Mouse (Mus musculus): Measurements from ENCODE around the gene Rxfp2.

Rxfp2 gene

GRCm38 (mm10) chr5:150018656-150019055 is at the start of gene Rxfp2:
Gene Rxfp2, plus strand, starts transcription at chr5:150018675.
- no peak for DNase-seq (ENCODE audit: low spot score in 2 of 2)

- DNase-seq (ENCODE audit: low spot score in 2 of 2): no peak
Measured at GRCm38 (mm10) chr5:149970261-149970660, 48.2 kb upstream of the Rxfp2 start.

- no peak for DNase-seq (ENCODE audit: low spot score in 2 of 2)
Measured at GRCm38 (mm10) chr5:149977027-149977426, 41.4 kb upstream of the Rxfp2 start.

GRCm38 (mm10) chr5:149983621-149984020 is 34.9 kb upstream of the Rxfp2 start:
- no peak for DNase-seq (ENCODE audit: low spot score in 2 of 2)

GRCm38 (mm10) chr5:149994578-149994977 is 23.9 kb upstream of the Rxfp2 start:
- DNase-seq (ENCODE audit: low spot score in 2 of 2): no peak

- no peak for DNase-seq (ENCODE audit: low spot score in 2 of 2)
Measured at GRCm38 (mm10) chr5:149996614-149997013, 21.9 kb upstream of the Rxfp2 start.

GRCm38 (mm10) chr5:149997321-149998034 is 21.0 kb upstream of the Rxfp2 start:
- DNase-seq (ENCODE audit: low spot score in 2 of 2): no peak

GRCm38 (mm10) chr5:149998311-149998710 is 20.2 kb upstream of the Rxfp2 start:
- no peak for DNase-seq (ENCODE audit: low spot score in 2 of 2)

GRCm38 (mm10) chr5:150005355-150005754 is 13.1 kb upstream of the Rxfp2 start:
- no peak for DNase-seq (ENCODE audit: low spot score in 2 of 2)

GRCm38 (mm10) chr5:150016861-150017260 is 1.6 kb upstream of the Rxfp2 start:
- no peak for DNase-seq (ENCODE audit: low spot score in 2 of 2)

GRCm38 (mm10) chr5:150017672-150018071 is 803 bp upstream of the Rxfp2 start:
- no peak for DNase-seq (ENCODE audit: low spot score in 2 of 2)

GRCm38 (mm10) chr5:150020851-150021250 is 2.4 kb downstream of the Rxfp2 start:
- peak; percentile 31 to 88 for DNase-seq (ENCODE audit: low spot score in 2 of 2)

- no peak for DNase-seq (ENCODE audit: low spot score in 2 of 2)
Measured at GRCm38 (mm10) chr5:150021805-150022204, 3.3 kb downstream of the Rxfp2 start.

GRCm38 (mm10) chr5:150022556-150022955 is 4.1 kb downstream of the Rxfp2 start:
- DNase-seq (ENCODE audit: low spot score in 2 of 2): no peak

- DNase-seq (ENCODE audit: low spot score in 2 of 2): no peak
Measured at GRCm38 (mm10) chr5:150023476-150023875, 5.0 kb downstream of the Rxfp2 start.

- no peak for DNase-seq (ENCODE audit: low spot score in 2 of 2)
Measured at GRCm38 (mm10) chr5:150024188-150024587, 5.7 kb downstream of the Rxfp2 start.

- no peak for DNase-seq (ENCODE audit: low spot score in 2 of 2)
Measured at GRCm38 (mm10) chr5:150024901-150025300, 6.4 kb downstream of the Rxfp2 start.

- no peak for DNase-seq (ENCODE audit: low spot score in 2 of 2)
Measured at GRCm38 (mm10) chr5:150025326-150025725, 6.9 kb downstream of the Rxfp2 start.

GRCm38 (mm10) chr5:150026509-150027087 is 8.1 kb downstream of the Rxfp2 start:
- DNase-seq (ENCODE audit: low spot score in 2 of 2): peak; percentile 40 to 72

GRCm38 (mm10) chr5:150031201-150031600 is 12.7 kb downstream of the Rxfp2 start:
- DNase-seq (ENCODE audit: low spot score in 2 of 2): no peak

- no peak for DNase-seq (ENCODE audit: low spot score in 2 of 2)
Measured at GRCm38 (mm10) chr5:150031634-150032033, 13.2 kb downstream of the Rxfp2 start.

GRCm38 (mm10) chr5:150032075-150032492 is 13.6 kb downstream of the Rxfp2 start:
- peak in 1 of 2 experiments; percentile 43 for DNase-seq (ENCODE audit: low spot score in 2 of 2)

GRCm38 (mm10) chr5:150036286-150036685 is 17.8 kb downstream of the Rxfp2 start:
- DNase-seq (ENCODE audit: low spot score in 2 of 2): no peak

All from left cerebral cortex, adult 9 months (tissue).